23 mouse cellular contexts compared by ENCODE assay signal in the genomic region with DNA sequence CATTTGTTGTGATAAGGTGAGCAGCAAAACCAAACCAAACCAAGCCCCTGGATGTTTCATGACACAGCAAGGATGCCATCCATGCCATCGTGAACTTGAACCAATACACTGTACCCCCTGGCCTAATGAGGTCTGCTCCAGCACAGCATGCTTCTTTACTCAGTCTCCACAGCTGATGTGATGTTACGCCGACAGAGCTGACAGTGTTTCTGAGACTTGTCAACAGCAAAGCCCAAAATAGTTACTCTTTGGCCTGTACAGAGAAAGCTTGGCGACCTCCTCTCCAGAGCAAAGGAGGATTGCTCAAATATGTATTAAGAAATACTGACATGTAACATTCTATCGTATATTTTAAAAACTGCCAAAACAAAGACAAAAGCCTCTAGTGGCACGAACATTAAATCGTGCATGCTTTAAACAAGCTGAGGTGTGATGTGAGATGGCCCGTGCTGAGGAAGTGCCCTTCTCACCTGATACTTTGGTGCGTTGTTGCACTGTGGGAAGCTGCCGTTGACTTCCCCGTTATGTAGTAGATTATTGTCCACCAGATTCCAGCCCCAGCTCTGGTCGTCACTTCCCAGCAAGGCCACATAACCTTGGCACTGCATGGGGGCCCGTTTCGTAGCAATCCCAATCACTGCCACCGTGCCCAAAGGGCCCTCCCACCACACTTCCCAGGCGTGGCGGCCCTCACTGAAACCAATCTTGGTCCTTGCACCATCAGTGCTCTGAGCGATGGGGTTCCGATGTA. TPM values are rescaled to one million over a fixed set of nuclear protein-coding genes. Genes with fewer than 3 reads are reported as not detected.
A peak's percentile ranks its signal among the peaks of the same experiment; 100 is the strongest.
DNase-seq lines count a peak whose midpoint lies in the region; ATAC-seq and TF ChIP-seq lines count a peak whose summit lies in the region.
"Had no signal": no experiment of that assay in that cellular context is flagged by ENCODE, and none has a peak within 500 bp of the region (broad histone marks: within the 10 kb centered on the region; RNA-seq: fewer than 3 reads in every experiment).

No protein-coding gene starts in this region.

- no peaks in the 10 kb centered on the region for H3K9me3 ChIP-seq in heart, embryonic 15.5 days (replicated peaks)
- H3K9me3 ChIP-seq in lung, postnatal 0 days (ENCODE audit: low read length) = no peaks in the 10 kb centered on the region
- H3K9me3 ChIP-seq in forebrain, embryonic 13.5 days (replicated peaks) = no peaks in the 10 kb centered on the region
- H3K9me3 ChIP-seq: forebrain, embryonic 12.5 days; hindbrain, embryonic 15.5 days; limb, embryonic 12.5 days; liver, embryonic 15.5 days had no signal

- WGBS in heart, embryonic 15.5 days = 56% methylated on average over 19 of the region's 19 CpGs
- 65% methylated on average over 19 of the region's 19 CpGs for WGBS in lung, postnatal 0 days
- 89% methylated on average over 19 of the region's 19 CpGs for WGBS in forebrain, embryonic 13.5 days

- TF ChIP-seq EP300 in lung, postnatal 0 days (IDR thresholded peaks at IDR 0.05) = peak; percentile 71

- peak; percentile 77 for ATAC-seq in heart, embryonic 15.5 days (replicated peaks; ENCODE audit: insufficient number of reproducible peaks, insufficient read depth, low FRiP score, low read depth)
- peak; percentile 90 for ATAC-seq in lung, postnatal 0 days
- no peak for ATAC-seq in forebrain, embryonic 13.5 days
- no peak for ATAC-seq in megakaryocyte progenitor cell, adult 5-6 weeks (replicated peaks; ENCODE audit: poor library complexity)
- ATAC-seq: intestine, postnatal 0 days had no signal

- peaks cover 14% of the 10 kb centered on the region for H3K36me3 ChIP-seq in heart, embryonic 15.5 days
- H3K36me3 ChIP-seq in lung, postnatal 0 days (ENCODE audit: insufficient read depth, low read length) = 0 out of 2 replicates have a peak, but pooled peaks cover 9% of the 10 kb centered on the region
- peaks cover 46% of the 10 kb centered on the region for H3K36me3 ChIP-seq in forebrain, embryonic 13.5 days (ENCODE audit: poor library complexity, severe bottlenecking)

- H3K4me2 ChIP-seq in heart, embryonic 15.5 days = peak overlapping the region; percentile 5; the same call in 1 of the 2 replicates
- H3K4me2 ChIP-seq in lung, postnatal 0 days (replicated peaks; ENCODE audit: low read depth, low read length) = no peak overlapping the region
- no peak overlapping the region for H3K4me2 ChIP-seq in forebrain, embryonic 13.5 days
- H3K4me2 ChIP-seq: forebrain, embryonic 12.5 days; hindbrain, embryonic 15.5 days; limb, embryonic 12.5 days; liver, embryonic 15.5 days; midbrain, embryonic 11.5 days had no signal

- TF ChIP-seq CTCF in lung, postnatal 0 days (IDR thresholded peaks at IDR 0.05) = peak; percentile 3; the same call in 1 of the 2 replicates

- H3K4me3 ChIP-seq in heart, embryonic 15.5 days = no peak overlapping the region
- no peak overlapping the region for H3K4me3 ChIP-seq in lung, postnatal 0 days (ENCODE audit: low read depth, low read length)
- H3K4me3 ChIP-seq in forebrain, embryonic 13.5 days = no peak overlapping the region
- H3K4me3 ChIP-seq: forebrain, embryonic 12.5 days; hindbrain, embryonic 15.5 days; layer of hippocampus, adult 2 months; limb, embryonic 12.5 days; liver, embryonic 15.5 days had no signal

- no peaks in the 10 kb centered on the region for H3K27me3 ChIP-seq in heart, embryonic 15.5 days
- H3K27me3 ChIP-seq in lung, postnatal 0 days (replicated peaks; ENCODE audit: insufficient read depth, low read length) = no peaks in the 10 kb centered on the region
- no peaks in the 10 kb centered on the region for H3K27me3 ChIP-seq in forebrain, embryonic 13.5 days
- H3K27me3 ChIP-seq: forebrain, embryonic 12.5 days; hindbrain, embryonic 15.5 days; limb, embryonic 12.5 days; liver, embryonic 15.5 days had no signal

- H3K9ac ChIP-seq in heart, embryonic 15.5 days = no peak overlapping the region
- H3K9ac ChIP-seq in lung, postnatal 0 days (replicated peaks; ENCODE audit: low read depth) = no peak overlapping the region
- H3K9ac ChIP-seq in forebrain, embryonic 13.5 days = no peak overlapping the region
- H3K9ac ChIP-seq: forebrain, embryonic 12.5 days; hindbrain, embryonic 15.5 days; limb, embryonic 12.5 days; liver, embryonic 15.5 days had no signal

- peak; percentile 95 for DNase-seq in adipocyte (ENCODE audit: low spot score)
- peak; percentile 35 to 56 for DNase-seq in heart, adult 18-20 months
- DNase-seq in lung, postnatal 0 days (ENCODE audit: low spot score) = peak; percentile 89
- DNase-seq in cerebellum, adult 11-12 months = no peak
- DNase-seq: cerebellum, adult 2 months; thymus, postnatal 25 days had no signal

- peak overlapping the region; percentile 76 for H3K27ac ChIP-seq in heart, embryonic 15.5 days
- peak overlapping the region; percentile 47 for H3K27ac ChIP-seq in lung, postnatal 0 days (ENCODE audit: low read length)
- H3K27ac ChIP-seq in forebrain, embryonic 13.5 days = no peak overlapping the region
- H3K27ac ChIP-seq: forebrain, embryonic 12.5 days; hindbrain, embryonic 15.5 days; kidney, postnatal 0 days; layer of hippocampus, adult 2 months; limb, embryonic 12.5 days; liver, embryonic 15.5 days had no signal

- H3K4me1 ChIP-seq in heart, embryonic 15.5 days (replicated peaks) = peaks cover 21% of the 10 kb centered on the region
- no peaks in the 10 kb centered on the region for H3K4me1 ChIP-seq in lung, postnatal 0 days (ENCODE audit: insufficient read depth, low read depth, low read length)
- no peaks in the 10 kb centered on the region for H3K4me1 ChIP-seq in forebrain, embryonic 13.5 days
- H3K4me1 ChIP-seq: forebrain, embryonic 12.5 days; hindbrain, embryonic 15.5 days; limb, embryonic 12.5 days had no signal

RNA-seq across cellular contexts. Expression of a gene that starts 8.9 kb away (rescaled TPM):
- 10 to 100 TPM; 12.1 to 12.6 TPM for total RNA-seq in heart, adult 18-20 months (2021)
- 8.7 and 11.0 TPM in 2 replicates for polyA plus RNA-seq in heart, embryonic 15.5 days (2015; fragmentation: Nextera tagmentation; extraction: Ambion mirVana)
- polyA plus RNA-seq in lung, postnatal 0 days (2015; fragmentation: Nextera tagmentation; extraction: Ambion mirVana) = 7.9 and 9.2 TPM in 2 replicates
- polyA plus RNA-seq in forebrain, embryonic 13.5 days (2015; fragmentation: Nextera tagmentation; extraction: Ambion mirVana) = 8.8 and 8.9 TPM in 2 replicates
- total RNA-seq in megakaryocyte progenitor cell, adult 5-6 weeks (2015) = 16.3 and 16.5 TPM in 2 replicates
- total RNA-seq in megakaryocyte progenitor cell, adult 5-6 weeks (2017) = 19.7 and 22.8 TPM in 2 replicates

RNA-seq across cellular contexts. Expression of a gene that starts 8.9 kb away (rescaled TPM):
- 1 to 10 TPM; 6.9 to 7.4 TPM for total RNA-seq in heart, adult 18-20 months (2021)
- 9.5 and 10.6 TPM in 2 replicates for polyA plus RNA-seq in heart, embryonic 15.5 days (2015; fragmentation: Nextera tagmentation; extraction: Ambion mirVana)
- polyA plus RNA-seq in lung, postnatal 0 days (2015; fragmentation: Nextera tagmentation; extraction: Ambion mirVana) = 15.3 and 16.1 TPM in 2 replicates
- polyA plus RNA-seq in forebrain, embryonic 13.5 days (2015; fragmentation: Nextera tagmentation; extraction: Ambion mirVana) = 15.4 and 18.3 TPM in 2 replicates
- 9.5 and 9.9 TPM in 2 replicates for total RNA-seq in megakaryocyte progenitor cell, adult 5-6 weeks (2015)
- total RNA-seq in megakaryocyte progenitor cell, adult 5-6 weeks (2017) = 19.6 and 21.6 TPM in 2 replicates

RNA-seq across cellular contexts. Expression of a gene that starts 33.2 kb away (rescaled TPM):
- 10 to 100 TPM; 22.5 to 25.3 TPM for total RNA-seq in heart, adult 18-20 months (2021)
- polyA plus RNA-seq in heart, embryonic 15.5 days (2015; fragmentation: Nextera tagmentation; extraction: Ambion mirVana) = 0.16 and 0.29 TPM in 2 replicates
- 0.10 TPM in 1 of 2 replicates, not detected in the other for polyA plus RNA-seq in lung, postnatal 0 days (2015; fragmentation: Nextera tagmentation; extraction: Ambion mirVana)
- polyA plus RNA-seq in forebrain, embryonic 13.5 days (2015; fragmentation: Nextera tagmentation; extraction: Ambion mirVana) = not detected in 2 replicates
- total RNA-seq in megakaryocyte progenitor cell, adult 5-6 weeks (2015) = not detected in 2 replicates
- total RNA-seq in megakaryocyte progenitor cell, adult 5-6 weeks (2017) = not detected in 2 replicates
- total RNA-seq: layer of hippocampus, adult 2 months; neutrophil, adult 5-6 weeks had no signal
- polyA plus RNA-seq: C2C12; embryonic facial prominence, embryonic 14.5 days; forebrain, embryonic 12.5 days; gonadal fat pad, adult 2 months; hindbrain, embryonic 15.5 days; intestine, postnatal 0 days; kidney, postnatal 0 days; limb, embryonic 12.5 days; liver, embryonic 15.5 days; midbrain, embryonic 11.5 days had no signal

RNA-seq across cellular contexts. Expression of a gene that starts 39.2 kb away (rescaled TPM):
- 10 to 100 TPM; 12.6 to 12.8 TPM for total RNA-seq in heart, adult 18-20 months (2021)
- polyA plus RNA-seq in heart, embryonic 15.5 days (2015; fragmentation: Nextera tagmentation; extraction: Ambion mirVana) = 18.6 and 21.4 TPM in 2 replicates
- polyA plus RNA-seq in lung, postnatal 0 days (2015; fragmentation: Nextera tagmentation; extraction: Ambion mirVana) = 16.5 and 18.6 TPM in 2 replicates
- polyA plus RNA-seq in forebrain, embryonic 13.5 days (2015; fragmentation: Nextera tagmentation; extraction: Ambion mirVana) = 38.5 and 39.3 TPM in 2 replicates
- 17.1 and 18.2 TPM in 2 replicates for total RNA-seq in megakaryocyte progenitor cell, adult 5-6 weeks (2015)
- 58.3 and 65.7 TPM in 2 replicates for total RNA-seq in megakaryocyte progenitor cell, adult 5-6 weeks (2017)

RNA-seq across cellular contexts. Expression of a gene that starts 58.5 kb away (rescaled TPM):
- not detected for total RNA-seq in heart, adult 18-20 months (2021)
- polyA plus RNA-seq in heart, embryonic 15.5 days (2015; fragmentation: Nextera tagmentation; extraction: Ambion mirVana) = 0.42 TPM in 1 of 2 replicates, not detected in the other
- polyA plus RNA-seq in lung, postnatal 0 days (2015; fragmentation: Nextera tagmentation; extraction: Ambion mirVana) = 0.18 TPM in 1 of 2 replicates, not detected in the other
- not detected in 2 replicates for polyA plus RNA-seq in forebrain, embryonic 13.5 days (2015; fragmentation: Nextera tagmentation; extraction: Ambion mirVana)
- 103 and 110 TPM in 2 replicates for total RNA-seq in megakaryocyte progenitor cell, adult 5-6 weeks (2015)
- total RNA-seq in megakaryocyte progenitor cell, adult 5-6 weeks (2017) = 81.8 and 101 TPM in 2 replicates
- total RNA-seq: layer of hippocampus, adult 2 months; left cerebral cortex, adult 8-10 months; neutrophil, adult 5-6 weeks had no signal
- polyA plus RNA-seq: C2C12; cerebellum, adult 2 months; cortical plate, adult 2 months; embryonic facial prominence, embryonic 14.5 days; forebrain, embryonic 12.5 days; gonadal fat pad, adult 2 months; hindbrain, embryonic 15.5 days; kidney, postnatal 0 days; limb, embryonic 12.5 days; midbrain, embryonic 11.5 days had no signal

Comparison
In these comparisons a context has a peak if more than half of its experiments do, and no peak if none do; other contexts are left out.
1. ATAC-seq: peak in heart, embryonic 15.5 days (single experiment) and lung, postnatal 0 days (single experiment); none in forebrain, embryonic 13.5 days (single experiment) and megakaryocyte progenitor cell, adult 5-6 weeks (single experiment).